In genomic region chr13:104097190-104097589, GRCm38 (mm10) we compare ENCODE assay signal across 29 mouse cellular contexts. TPM values are rescaled to one million over a fixed set of nuclear protein-coding genes. Genes with fewer than 3 reads are reported as not detected.
DNase-seq lines count a peak whose midpoint lies in the region; ATAC-seq and TF ChIP-seq lines count a peak whose summit lies in the region.
"Had no signal": no experiment of that assay in that cellular context is flagged by ENCODE, and none has a peak within 500 bp of the region (broad histone marks: within the 10 kb centered on the region; RNA-seq: fewer than 3 reads in every experiment).

No protein-coding gene starts in this region.

- no peak overlapping the region for H3K4me3 ChIP-seq in heart, embryonic 11.5 days (ENCODE audit: low read depth, low read length)
- no peak overlapping the region for H3K4me3 ChIP-seq in heart, embryonic 15.5 days
- H3K4me3 ChIP-seq in lung, embryonic 14.5 days (ENCODE audit: low read depth, low read length) = no peak overlapping the region
- H3K4me3 ChIP-seq in left cerebral cortex, adult 2 months = no peak overlapping the region
- H3K4me3 ChIP-seq: embryonic facial prominence, embryonic 10.5 days; embryonic facial prominence, embryonic 15.5 days; forebrain, embryonic 12.5 days; limb, embryonic 12.5 days; liver, embryonic 15.5 days; midbrain, embryonic 13.5 days; stomach, embryonic 15.5 days had no signal

- intact Hi-C loops in left cerebral cortex, adult 2 months (cut with DNase I) = no loop called here

- H3K4me1 ChIP-seq in heart, embryonic 11.5 days (ENCODE audit: control insufficient read depth, insufficient read depth, low read length) = peaks cover 14% of the 10 kb centered on the region
- peaks cover 26% of the 10 kb centered on the region for H3K4me1 ChIP-seq in heart, embryonic 15.5 days (replicated peaks)
- peaks cover 7% of the 10 kb centered on the region for H3K4me1 ChIP-seq in lung, embryonic 14.5 days (ENCODE audit: insufficient read depth)
- H3K4me1 ChIP-seq: forebrain, embryonic 12.5 days; midbrain, embryonic 13.5 days; stomach, embryonic 15.5 days had no signal

- H3K27me3 ChIP-seq in heart, embryonic 11.5 days (ENCODE audit: control insufficient read depth, insufficient read depth, low read length) = no peaks in the 10 kb centered on the region
- no peaks in the 10 kb centered on the region for H3K27me3 ChIP-seq in heart, embryonic 15.5 days
- H3K27me3 ChIP-seq in lung, embryonic 14.5 days (ENCODE audit: insufficient read depth, low read length) = no peaks in the 10 kb centered on the region
- H3K27me3 ChIP-seq: embryonic facial prominence, embryonic 15.5 days; forebrain, embryonic 12.5 days; limb, embryonic 12.5 days; liver, embryonic 15.5 days; midbrain, embryonic 13.5 days; Patski; stomach, embryonic 15.5 days had no signal

- H3K9ac ChIP-seq in heart, embryonic 11.5 days (ENCODE audit: low read depth, low read length) = no peak overlapping the region
- H3K9ac ChIP-seq in heart, embryonic 15.5 days = no peak overlapping the region
- 0 out of 2 replicates have a peak overlapping the region, but pooled peaks have one; percentile 6 for H3K9ac ChIP-seq in lung, embryonic 14.5 days
- H3K9ac ChIP-seq: embryonic facial prominence, embryonic 15.5 days; forebrain, embryonic 12.5 days; forebrain, postnatal 0 days; hindbrain, embryonic 14.5 days; limb, embryonic 12.5 days; liver, embryonic 15.5 days; midbrain, embryonic 13.5 days; stomach, embryonic 15.5 days had no signal

- WGBS in heart, embryonic 11.5 days (ENCODE audit: insufficient replicate concordance) = 44% methylated on average over 7 of the region's 7 CpGs
- 55% methylated on average over 7 of the region's 7 CpGs for WGBS in heart, embryonic 15.5 days
- WGBS in lung, embryonic 14.5 days = 46% methylated on average over 7 of the region's 7 CpGs

- no peak for TF ChIP-seq CTCF in lung, embryonic 14.5 days (IDR thresholded peaks at IDR 0.05; ENCODE audit: low read depth)
- no peak for TF ChIP-seq CTCF in left cerebral cortex, adult 2 months (IDR thresholded peaks at IDR 0.05)

- ATAC-seq in heart, embryonic 11.5 days (replicated peaks; ENCODE audit: insufficient number of reproducible peaks, low FRiP score, low TSS enrichment) = no peak
- no peak for ATAC-seq in heart, embryonic 15.5 days (replicated peaks; ENCODE audit: insufficient number of reproducible peaks, insufficient read depth, low FRiP score, low read depth)
- peak; percentile 68 for ATAC-seq in lung, embryonic 14.5 days (ENCODE audit: insufficient read depth)
- ATAC-seq: forebrain, postnatal 0 days; intestine, postnatal 0 days; midbrain, embryonic 13.5 days; Patski had no signal

- H3K36me3 ChIP-seq in heart, embryonic 11.5 days (ENCODE audit: control insufficient read depth, insufficient read depth, low read length) = no peaks in the 10 kb centered on the region
- no peaks in the 10 kb centered on the region for H3K36me3 ChIP-seq in heart, embryonic 15.5 days
- H3K36me3 ChIP-seq in lung, embryonic 14.5 days (ENCODE audit: insufficient read depth) = 0 out of 2 replicates have a peak, but pooled peaks cover 2% of the 10 kb centered on the region
- H3K36me3 ChIP-seq: embryonic facial prominence, embryonic 10.5 days; embryonic facial prominence, embryonic 15.5 days; forebrain, embryonic 12.5 days; limb, embryonic 12.5 days; liver, embryonic 15.5 days had no signal

- H3K4me2 ChIP-seq in heart, embryonic 11.5 days = peak overlapping the region; percentile 29
- no peak overlapping the region for H3K4me2 ChIP-seq in heart, embryonic 15.5 days
- H3K4me2 ChIP-seq in lung, embryonic 14.5 days = 0 out of 2 replicates have a peak overlapping the region, but pooled peaks have one; percentile 10
- H3K4me2 ChIP-seq: embryonic facial prominence, embryonic 15.5 days; forebrain, embryonic 12.5 days; hindbrain, embryonic 14.5 days; limb, embryonic 12.5 days; liver, embryonic 15.5 days; midbrain, embryonic 13.5 days; stomach, embryonic 15.5 days had no signal

- no peaks in the 10 kb centered on the region for H3K9me3 ChIP-seq in heart, embryonic 11.5 days (replicated peaks; ENCODE audit: control insufficient read depth, low read length)
- no peaks in the 10 kb centered on the region for H3K9me3 ChIP-seq in heart, embryonic 15.5 days (replicated peaks)
- no peaks in the 10 kb centered on the region for H3K9me3 ChIP-seq in lung, embryonic 14.5 days (ENCODE audit: low read depth, low read length)
- H3K9me3 ChIP-seq: embryonic facial prominence, embryonic 10.5 days; embryonic facial prominence, embryonic 15.5 days; forebrain, embryonic 12.5 days; limb, embryonic 12.5 days; liver, embryonic 15.5 days; midbrain, embryonic 13.5 days; stomach, embryonic 15.5 days had no signal

- no peak for DNase-seq in heart, adult 9 months (ENCODE audit: low spot score in 2 of 2)
- peak; percentile 79 for DNase-seq in lung, embryonic 14.5 days
- peak; percentile 20 for DNase-seq in lung, postnatal 25 days (ENCODE audit: low spot score)
- no peak for DNase-seq in testis, postnatal 10 days (ENCODE audit: low spot score)
- no peak for DNase-seq in left cerebral cortex, adult 2 months (ENCODE audit: extremely low spot score in 1 of 2, low spot score in 2 of 2)
- DNase-seq: adrenal gland, postnatal 10 days; cerebellum, adult 8-10 months; forebrain, postnatal 0 days; gastrocnemius, postnatal 10 days; kidney, adult 9 months; kidney, postnatal 25 days; right cerebral cortex, postnatal 14 days; thymus, postnatal 14 days had no signal

- peak overlapping the region; percentile 50; the same call in 1 of the 2 replicates for H3K27ac ChIP-seq in heart, embryonic 11.5 days (ENCODE audit: low read depth, low read length)
- H3K27ac ChIP-seq in heart, embryonic 15.5 days = peak overlapping the region; percentile 20; the same call in 1 of the 2 replicates
- H3K27ac ChIP-seq in lung, embryonic 14.5 days (ENCODE audit: low read depth) = no peak overlapping the region
- no peak overlapping the region for H3K27ac ChIP-seq in left cerebral cortex, adult 2 months
- H3K27ac ChIP-seq: embryonic facial prominence, embryonic 10.5 days; embryonic facial prominence, embryonic 15.5 days; forebrain, embryonic 12.5 days; hindbrain, embryonic 14.5 days; limb, embryonic 12.5 days; liver, embryonic 15.5 days; macrophage; midbrain, embryonic 13.5 days; stomach, embryonic 15.5 days had no signal

RNA-seq across cellular contexts. Expression of gene Nln, which starts 12.2 kb away (rescaled TPM):
- polyA plus RNA-seq in heart, embryonic 11.5 days (2014; fragmentation: Nextera tagmentation; extraction: Ambion mirVana) = 25.2 and 28.7 TPM in 2 replicates
- 18.6 and 19.4 TPM in 2 replicates for polyA plus RNA-seq in heart, embryonic 15.5 days (2015; fragmentation: Nextera tagmentation; extraction: Ambion mirVana)
- polyA plus RNA-seq in lung, embryonic 14.5 days (2014; fragmentation: Nextera tagmentation; extraction: Ambion mirVana) = 23.3 and 24.8 TPM in 2 replicates
- total RNA-seq in left cerebral cortex, adult 2 months (2021) = 10 to 100 TPM; 24.1 to 27.0 TPM

RNA-seq across cellular contexts. Expression of gene Sgtb, which starts 12.4 kb away (rescaled TPM):
- polyA plus RNA-seq in heart, embryonic 11.5 days (2014; fragmentation: Nextera tagmentation; extraction: Ambion mirVana) = 2.8 and 3.2 TPM in 2 replicates
- 2.2 and 2.5 TPM in 2 replicates for polyA plus RNA-seq in heart, embryonic 15.5 days (2015; fragmentation: Nextera tagmentation; extraction: Ambion mirVana)
- 5.5 and 6.3 TPM in 2 replicates for polyA plus RNA-seq in lung, embryonic 14.5 days (2014; fragmentation: Nextera tagmentation; extraction: Ambion mirVana)
- 100 to 1,000 TPM; 133 to 139 TPM for total RNA-seq in left cerebral cortex, adult 2 months (2021)
- total RNA-seq: hematopoietic stem cell, adult 5-6 weeks; megakaryocyte-erythroid progenitor cell, adult 5-6 weeks; MEL had no signal

Comparison
In these comparisons a context has a peak if more than half of its experiments do, and no peak if none do; other contexts are left out.
1. H3K27ac ChIP-seq: peak in heart, embryonic 11.5 days (single experiment) and heart, embryonic 15.5 days (single experiment); none in lung, embryonic 14.5 days (single experiment) and left cerebral cortex, adult 2 months (single experiment).
2. DNase-seq: peak in lung, embryonic 14.5 days (single experiment) and lung, postnatal 25 days (single experiment); none in heart, adult 9 months (0 of 2), testis, postnatal 10 days (single experiment) and left cerebral cortex, adult 2 months (0 of 2).